Mouse (Mus musculus): ENCODE measurements around the gene Fnip2. TPM values are rescaled to one million over a fixed set of nuclear protein-coding genes. Genes with fewer than 3 reads are reported as not detected.

Fnip2 gene
- polyA plus RNA-seq, 1 experiment: 19.7 TPM

DNA sequence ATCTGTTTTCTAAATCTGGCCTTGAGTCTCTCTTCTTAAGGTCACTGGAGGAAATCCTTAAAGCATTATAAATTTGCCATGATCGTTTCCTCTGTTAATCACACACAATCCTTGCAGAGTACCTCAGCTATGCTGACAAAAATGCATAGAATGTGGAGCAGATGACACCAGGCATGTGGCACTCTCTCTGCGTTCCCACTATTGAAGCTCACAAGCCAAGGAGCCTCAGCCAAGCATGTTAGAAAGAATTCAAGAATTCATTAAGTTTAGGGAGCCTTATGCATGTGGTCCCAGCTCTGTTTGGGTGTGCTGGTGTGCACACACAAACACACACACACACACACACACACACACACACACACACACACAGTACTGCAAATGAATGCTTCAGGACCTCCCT lies 155.9 kb downstream of the Fnip2 start:
- no peak for TF ChIP-seq CTCF (IDR thresholded peaks at IDR 0.05; ENCODE audit: borderline replicate concordance, insufficient read depth, low read length)
- TF ChIP-seq POLR2A (IDR thresholded peaks at IDR 0.05; ENCODE audit: low read depth, low read length): no peak
- H3K4me1 ChIP-seq (ENCODE audit: control insufficient read depth, insufficient read depth, low read length): peaks cover 7% of the 10 kb centered on the region
- H3K27ac ChIP-seq (ENCODE audit: insufficient read depth, low read length): no peak overlapping the region
- no peak overlapping the region for H3K4me3 ChIP-seq (ENCODE audit: insufficient read depth, low read length)

GRCm38 (mm10) chr3:79410629-79410995 lies 157.0 kb downstream of the Fnip2 start:
- H3K4me3 ChIP-seq (ENCODE audit: insufficient read depth, low read length): no peak overlapping the region
- H3K4me1 ChIP-seq (ENCODE audit: control insufficient read depth, insufficient read depth, low read length): peaks cover 7% of the 10 kb centered on the region
- H3K27ac ChIP-seq (ENCODE audit: insufficient read depth, low read length): no peak overlapping the region
- no peak for TF ChIP-seq CTCF (IDR thresholded peaks at IDR 0.05; ENCODE audit: borderline replicate concordance, insufficient read depth, low read length)
- TF ChIP-seq POLR2A (IDR thresholded peaks at IDR 0.05; ENCODE audit: low read depth, low read length): no peak

- Histone ChIP-seq H3K4me3 (ENCODE audit: insufficient read depth, low read length) (no peak overlapping the region), H3K4me1 (ENCODE audit: control insufficient read depth, insufficient read depth, low read length) (peaks cover 7% of the 10 kb centered on the region), H3K27ac (ENCODE audit: insufficient read depth, low read length) (no peak overlapping the region)
- TF ChIP-seq POLR2A (IDR thresholded peaks at IDR 0.05; ENCODE audit: low read depth, low read length) (no peak), CTCF (IDR thresholded peaks at IDR 0.05; ENCODE audit: borderline replicate concordance, insufficient read depth, low read length) (no peak)
Measured at GRCm38 (mm10) chr3:79409927-79410628, 157.5 kb downstream of the Fnip2 start.

DNA sequence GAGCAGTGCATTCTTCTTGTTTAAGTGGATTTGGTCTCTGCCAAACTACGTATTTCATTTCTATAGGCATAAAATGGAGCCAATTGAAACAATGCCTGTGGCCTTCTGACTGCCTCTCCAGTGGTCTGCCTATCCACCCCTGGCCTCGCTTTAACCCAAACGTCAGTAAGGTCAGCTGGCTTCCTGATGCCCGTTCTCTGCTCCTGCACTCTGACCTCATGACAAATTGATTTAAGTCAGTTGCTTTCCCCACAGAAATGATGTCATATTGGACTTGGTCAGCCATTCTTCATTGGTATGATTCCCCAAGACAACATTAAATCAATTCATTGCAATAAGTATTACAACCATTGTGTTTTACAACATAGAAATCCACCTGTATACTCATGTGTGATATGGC lies 159.1 kb downstream of the Fnip2 start:
- Histone ChIP-seq H3K4me3 (ENCODE audit: insufficient read depth, low read length) (no peak overlapping the region), H3K4me1 (ENCODE audit: control insufficient read depth, insufficient read depth, low read length) (peaks cover 7% of the 10 kb centered on the region), H3K27ac (ENCODE audit: insufficient read depth, low read length) (no peak overlapping the region)
- no peak for TF ChIP-seq CTCF (IDR thresholded peaks at IDR 0.05; ENCODE audit: borderline replicate concordance, insufficient read depth, low read length)
- no peak for TF ChIP-seq POLR2A (IDR thresholded peaks at IDR 0.05; ENCODE audit: low read depth, low read length)

Other genes starting within 250 kb of the Fnip2 start
- gene Gm17359, start 231.1 kb downstream of the Fnip2 start, polyA plus RNA-seq (2011; ENCODE audit: insufficient read length, low read depth, missing spikeins): not detected in 2 replicates
- gene Ppid, start 23.5 kb upstream of the Fnip2 start, polyA plus RNA-seq (2011; ENCODE audit: insufficient read length, low read depth, missing spikeins): 104 and 113 TPM in 2 replicates
- 14.0 and 14.3 TPM in 2 replicates for gene 4930579G24Rik, start 61.3 kb upstream of the Fnip2 start, polyA plus RNA-seq (2011; ENCODE audit: insufficient read length, low read depth, missing spikeins)
- 40.0 and 45.6 TPM in 2 replicates for gene Etfdh, start 61.7 kb upstream of the Fnip2 start, polyA plus RNA-seq (2011; ENCODE audit: insufficient read length, low read depth, missing spikeins)
- 0.10 and 0.70 TPM in 2 replicates for gene Rxfp1, start 170.1 kb upstream of the Fnip2 start, polyA plus RNA-seq (2011; ENCODE audit: insufficient read length, low read depth, missing spikeins)

Measured in embryonic fibroblast, embryonic 13.5 days (primary cell).